Mouse (Mus musculus) megakaryocyte, embryonic 14.5 days (primary cell): ENCODE data around the gene Parp11.

ENCODE experiments used
- FLI1 ChIP-seq: IDR thresholded peaks from 2 replicates; pipeline ENCODE4 v1.6.1; 2012; ENCODE audit warnings: low read length, inconsistent platforms, mixed read lengths
- GATA1 ChIP-seq: IDR thresholded peaks from 3 replicates; pipeline ENCODE4 v1.6.1; 2012; ENCODE audit warnings: mixed read lengths, low read length, inconsistent platforms, borderline replicate concordance

DNA sequence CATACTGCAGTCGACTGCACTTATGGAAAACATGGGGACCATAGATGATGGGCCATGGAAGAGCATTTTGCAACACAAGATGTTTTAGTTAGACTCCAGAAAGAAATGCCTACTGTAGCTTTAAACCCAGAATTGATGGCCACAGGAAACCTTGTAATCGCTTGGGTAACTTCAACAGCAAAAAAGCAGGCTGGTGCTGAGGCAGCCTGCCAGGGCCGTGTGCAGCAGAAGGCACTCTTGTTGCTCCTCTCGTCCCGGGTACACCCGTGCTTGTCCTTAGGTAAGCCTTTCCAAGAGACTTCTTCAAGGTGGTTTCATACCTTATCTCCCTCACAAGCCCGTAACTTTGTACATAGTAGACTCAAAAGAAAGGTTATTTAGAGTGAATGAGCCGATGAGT, 74.5 kb downstream of the Parp11 start:
- TF ChIP-seq GATA1 (no peak), FLI1 (no peak)
